Mouse (Mus musculus) liver, adult 2 months (tissue): ENCODE measurements around the gene Purb. TPM values are rescaled to one million over a fixed set of nuclear protein-coding genes. Genes with fewer than 3 reads are reported as not detected.
"Not testable (repeated sequence)": the region's sequence is repeated elsewhere in the genome, so short reads cannot be mapped to it uniquely, and the experiment has no call there.

ENCODE experiments used
- DNase-seq: peaks from one replicate; pipeline ENCODE4 v3.0.0-alpha.2; 2011; ENCODE audit warnings: low read depth, low spot score; ENCODE audit errors: extremely low read depth
- H3K27ac ChIP-seq: fragments of 200-500 bp; replicated peaks from 2 replicates; pipeline ENCODE4 v1.5.1; 2012; ENCODE audit warnings: low read depth, mild to moderate bottlenecking, control low read depth, inconsistent platforms, low read length; ENCODE audit not compliant: insufficient read depth
- H3K27me3 ChIP-seq: fragments of 200-500 bp; 2 replicates; pipeline ENCODE4 v1.6.1; 2012; ENCODE audit warnings: mild to moderate bottlenecking, moderate library complexity, low read length, inconsistent platforms; ENCODE audit not compliant: control insufficient read depth, insufficient read depth
- H3K36me3 ChIP-seq: fragments of 200-500 bp; 2 replicates; pipeline ENCODE4 v1.6.1; 2012; ENCODE audit warnings: low read length, inconsistent platforms; ENCODE audit not compliant: control insufficient read depth, insufficient read depth
- H3K4me1 ChIP-seq: fragments of 200-500 bp; 2 replicates; pipeline ENCODE4 v1.6.1; 2011; ENCODE audit warnings: low read length; ENCODE audit not compliant: control insufficient read depth, insufficient read depth
- H3K4me3 ChIP-seq: fragments of 200-500 bp; 2 replicates; pipeline ENCODE4 v1.5.1; 2011; ENCODE audit warnings: low read depth, mild to moderate bottlenecking, control low read depth, low read length, moderate library complexity; ENCODE audit not compliant: insufficient read depth
- H3K79me2 ChIP-seq: fragments of 200-500 bp; 2 replicates; pipeline ENCODE4 v1.6.1; 2012; ENCODE audit warnings: inconsistent platforms, mild to moderate bottlenecking, low read length, moderate library complexity; ENCODE audit not compliant: control insufficient read depth, insufficient read depth
- H3K9ac ChIP-seq: fragments of 200-500 bp; 2 replicates; pipeline ENCODE4 v1.6.1; 2012; ENCODE audit warnings: low read depth, mild to moderate bottlenecking, control low read depth, inconsistent platforms, low read length
- CTCF ChIP-seq: fragments of 200-500 bp; IDR thresholded peaks from 2 replicates; pipeline ENCODE4 v1.5.1; 2011; ENCODE audit warnings: low read depth, low read length, control low read depth
- POLR2A ChIP-seq: fragments of 200-500 bp; IDR thresholded peaks from 2 replicates; pipeline ENCODE4 v1.6.1; 2011; ENCODE audit warnings: low read length, control low read depth; ENCODE audit not compliant: insufficient read depth; ENCODE audit errors: extremely low read depth
- WGBS: fragments of 180-500 bp; shearing (Covaris S2); methylation state at CpG from one replicate; pipeline ENCODE4 v1.1.7; 2018; 5-methylcytosine and 5-hydroxymethylcytosine counted together
- polyA plus RNA-seq: library from polyadenylated mRNA; depleted of rRNA; stranded (reverse); fragments of >200 nt; gene quantifications from 2 replicates; pipeline ENCODE4 v1.2.3, GENCODE M21; 2012
- total RNA-seq: library from RNA; depleted of rRNA; stranded (reverse); fragments of >200 nt; gene quantifications from 2 replicates; pipeline ENCODE4 v1.2.3, GENCODE M21; 2014

Gene Purb
- total and polyA plus RNA-seq, 2 experiments: 2.5 to 11.2 TPM

DNA sequence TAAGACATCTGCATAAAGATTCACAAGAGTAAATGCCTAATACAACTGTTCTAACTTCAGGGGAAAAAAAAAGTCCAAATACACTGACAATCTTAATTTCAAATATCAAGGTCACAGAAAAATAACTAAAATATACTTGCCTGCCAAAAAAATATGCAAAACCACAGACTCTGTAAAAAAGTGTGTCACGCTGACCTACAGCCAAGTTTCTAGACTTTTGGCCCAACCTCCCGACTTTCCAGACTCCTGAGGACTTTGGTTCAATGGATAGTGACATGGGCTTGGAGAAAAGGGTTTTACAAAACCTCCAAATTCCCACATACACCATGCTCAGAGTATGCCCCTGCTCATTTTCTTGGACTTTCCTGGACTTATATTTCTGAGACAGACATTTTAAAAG, 7.2 kb downstream of the Purb start:
- Histone ChIP-seq H3K36me3 (peaks cover 9% of the 10 kb centered on the region), H3K79me2 (peaks cover 10% of the 10 kb centered on the region), H3K27me3 (no peaks in the 10 kb centered on the region), H3K27ac (no peak overlapping the region), H3K4me1 (peaks cover 22% of the 10 kb centered on the region; the same call in 1 of the 2 replicates), H3K4me3 (no peak overlapping the region), H3K9ac (no peak overlapping the region)
- TF ChIP-seq POLR2A: no peak
- TF ChIP-seq CTCF: no peak
- DNase-seq: peak; percentile 45
- 9% methylated on average over 2 of the region's 2 CpGs for WGBS

DNA sequence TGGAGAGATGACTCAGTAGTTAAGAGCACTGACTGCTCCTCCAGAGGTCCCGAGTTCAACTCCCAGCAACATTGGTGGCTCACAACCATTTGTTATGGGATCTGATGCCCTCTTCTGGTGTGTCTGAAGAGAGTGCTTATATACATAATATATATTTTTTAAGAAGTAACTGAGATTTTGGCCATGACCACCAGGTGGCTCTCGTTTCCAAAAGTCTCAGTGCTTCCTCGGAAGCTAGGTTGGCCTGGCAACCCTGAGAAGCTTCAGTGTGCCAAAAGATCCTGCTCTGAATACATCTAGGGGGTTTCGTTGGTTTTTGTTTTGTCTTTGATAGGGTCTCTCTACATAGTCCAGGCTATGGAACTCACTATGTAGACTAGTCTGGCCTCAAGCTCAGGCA, 10.6 kb downstream of the Purb start:
- Histone ChIP-seq H3K4me1 (peaks cover 3% of the 10 kb centered on the region; the same call in 1 of the 2 replicates), H3K79me2 (no peaks in the 10 kb centered on the region; the same call in 1 of the 2 replicates), H3K9ac (no peak overlapping the region), H3K36me3 (peaks cover 5% of the 10 kb centered on the region; the same call in 1 of the 2 replicates), H3K27ac (no peak overlapping the region), H3K27me3 (no peaks in the 10 kb centered on the region), H3K4me3 (no peak overlapping the region)
- DNase-seq: peak; percentile 53
- 20% methylated on average over 4 of the region's 4 CpGs for WGBS
- TF ChIP-seq CTCF (peak; percentile 48; the same call in 1 of the 2 replicates), POLR2A (no peak)

DNA sequence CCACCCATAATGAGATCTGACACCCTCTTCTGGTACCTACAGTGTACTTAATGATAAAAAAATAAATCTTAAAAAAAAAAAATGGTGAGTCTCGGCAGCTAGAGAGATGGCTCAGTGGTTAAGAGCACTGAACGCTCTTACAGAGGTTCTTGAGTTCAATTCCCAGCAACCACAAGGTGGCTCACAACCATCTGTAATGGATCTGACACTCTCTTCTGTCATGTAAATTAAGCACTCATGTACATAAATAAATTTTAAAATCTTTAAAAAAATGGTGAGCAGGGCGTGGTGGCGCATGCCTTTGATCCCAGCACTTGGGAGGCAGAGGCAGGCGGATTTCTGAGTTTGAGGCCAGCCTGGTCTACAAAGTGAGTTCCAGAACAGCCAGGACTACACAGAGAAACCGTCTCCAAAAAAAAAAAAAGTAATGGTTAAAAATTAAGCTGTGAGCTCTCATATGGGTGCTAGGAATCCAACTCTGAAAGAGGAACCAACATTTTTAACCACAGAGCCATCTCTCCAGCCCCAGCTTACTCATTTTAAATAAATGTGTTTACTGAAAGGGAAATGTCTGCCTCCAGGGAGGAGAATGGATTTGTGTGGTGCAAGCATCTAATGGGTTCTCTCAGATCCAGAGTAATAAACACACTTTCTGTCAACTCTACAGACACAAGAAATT, 12.4 kb downstream of the Purb start:
- Histone ChIP-seq H3K79me2 (no peaks in the 10 kb centered on the region), H3K9ac (no peak overlapping the region), H3K27ac (no peak overlapping the region), H3K36me3 (peaks cover 2% of the 10 kb centered on the region; the same call in 1 of the 2 replicates), H3K4me1 (no peaks in the 10 kb centered on the region), H3K27me3 (no peaks in the 10 kb centered on the region), H3K4me3 (no peak overlapping the region)
- 84% methylated on average over 6 of the region's 6 CpGs for WGBS
- no peak for TF ChIP-seq POLR2A
- no peak for TF ChIP-seq CTCF
- DNase-seq: no peak

DNA sequence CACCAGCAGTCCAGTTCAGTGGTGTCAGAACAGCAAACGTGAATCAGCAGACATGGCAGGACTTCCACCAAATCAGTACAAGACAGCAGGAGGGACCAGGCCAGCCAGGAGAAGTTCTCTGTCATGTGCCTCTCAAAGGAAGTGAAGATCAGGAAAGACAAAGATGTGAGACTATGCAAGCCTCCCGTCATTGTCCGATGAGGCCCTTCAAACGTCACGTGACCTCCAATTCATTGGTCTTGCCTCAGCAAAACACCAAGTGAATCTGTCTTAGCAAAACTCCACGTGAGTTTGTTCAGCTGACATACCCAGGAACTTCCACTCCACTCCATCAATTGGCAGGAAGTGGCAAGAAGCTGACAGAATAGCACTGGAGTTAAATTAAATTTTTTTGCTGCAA, 19.6 kb downstream of the Purb start:
- WGBS: 61% methylated on average over 6 of the region's 6 CpGs
- Histone ChIP-seq H3K36me3 (no peaks in the 10 kb centered on the region), H3K9ac (no peak overlapping the region), H3K27ac (no peak overlapping the region), H3K4me3 (no peak overlapping the region), H3K79me2 (no peaks in the 10 kb centered on the region), H3K4me1 (no peaks in the 10 kb centered on the region), H3K27me3 (no peaks in the 10 kb centered on the region)
- TF ChIP-seq CTCF (no peak), POLR2A (no peak)
- DNase-seq: no peak

DNA sequence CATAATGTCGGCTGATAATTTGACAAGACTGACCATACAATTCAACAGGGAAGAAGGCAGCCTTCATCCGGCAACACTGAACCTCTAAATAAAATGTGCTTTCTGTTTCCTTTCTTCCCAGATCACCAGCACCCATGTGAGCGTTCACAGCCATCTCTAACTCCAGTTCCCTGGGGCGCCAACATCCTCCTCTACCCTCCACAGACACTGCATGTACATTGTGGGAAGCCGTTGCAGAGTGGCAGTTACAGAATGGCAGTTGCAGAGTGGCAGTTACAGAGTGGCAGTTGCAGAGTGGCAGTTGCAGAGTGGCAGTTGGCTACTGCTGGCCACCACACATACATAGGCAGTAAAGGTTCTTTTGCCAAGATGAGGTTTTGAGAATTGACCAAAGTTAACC, 27.6 kb downstream of the Purb start:
- H3K27ac ChIP-seq, H3K9ac ChIP-seq, DNase-seq, H3K79me2 ChIP-seq, H3K27me3 ChIP-seq, H3K4me1 ChIP-seq, H3K4me3 ChIP-seq, H3K36me3 ChIP-seq: not testable (repeated sequence)
- 96% methylated on average over 5 of the region's 5 CpGs for WGBS

DNA sequence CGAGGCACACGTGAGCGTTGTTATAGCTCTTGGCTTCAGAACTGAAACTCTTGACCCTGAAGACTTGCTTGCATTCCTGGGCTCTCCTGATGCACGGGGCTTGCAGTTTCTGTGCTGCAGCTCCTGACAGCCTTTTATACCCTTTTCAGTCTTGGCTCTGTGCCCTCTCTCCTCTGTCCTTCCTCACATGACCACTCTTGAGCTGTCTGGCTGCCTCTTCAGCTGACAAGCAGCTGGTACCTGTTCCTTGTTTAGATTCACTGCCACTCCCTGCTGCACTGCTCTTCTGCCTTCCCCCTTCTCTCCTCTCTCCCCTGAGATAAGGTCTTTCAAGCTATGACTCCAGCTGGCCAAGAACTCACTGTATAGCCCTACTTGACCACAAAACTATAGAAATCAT, 28.2 kb downstream of the Purb start:
- H3K4me3 ChIP-seq: no peak overlapping the region
- H3K27ac ChIP-seq: no peak overlapping the region

More for the DNA sequence above, 28.2 kb downstream of the Purb start:
- H3K4me1 ChIP-seq: peaks cover 6% of the 10 kb centered on the region
- WGBS: 92% methylated on average over 4 of the region's 4 CpGs
- no peaks in the 10 kb centered on the region for H3K79me2 ChIP-seq
- TF ChIP-seq CTCF: no peak
- TF ChIP-seq POLR2A: no peak
- no peak for DNase-seq
- no peaks in the 10 kb centered on the region for H3K27me3 ChIP-seq
- no peak overlapping the region for H3K9ac ChIP-seq
- no peaks in the 10 kb centered on the region for H3K36me3 ChIP-seq
